Mouse (Mus musculus) heart, embryonic 14.5 days (tissue): ENCODE measurements around the gene Crk. TPM values are rescaled to one million over a fixed set of nuclear protein-coding genes. Genes with fewer than 3 reads are reported as not detected.

Experiments used
- ATAC-seq: fragments of 200-750 bp; cut with Nextera tagmentation; 2 replicates; pipeline ENCODE4 v1.8.0; 2017; ENCODE audit warnings: low read depth, moderate TSS enrichment; ENCODE audit not compliant: insufficient number of reproducible peaks, insufficient read depth, low FRiP score
- H3K27ac ChIP-seq, 2 experiments: fragments of 200-500 bp in 1 of 2; fragments of 300-500 bp in 1 of 2; sonication (generic) in 1 of 2; replicated peaks in 1 of 2; 2 replicates each; pipeline ENCODE4 v1.5.1; 2012 to 2014; ENCODE audit warnings: low read depth in 2 of 2, low read length in 2 of 2, control low read depth in 1 of 2, mild to moderate bottlenecking in 1 of 2, mixed read lengths in 1 of 2; ENCODE audit not compliant: control insufficient read depth in 1 of 2, insufficient read depth in 1 of 2
- H3K27me3 ChIP-seq: fragments of 300-500 bp; sonication (generic); 2 replicates; pipeline ENCODE4 v1.6.1; 2014; ENCODE audit warnings: mild to moderate bottlenecking, low read length, control low read depth; ENCODE audit not compliant: control insufficient read depth, insufficient read depth
- H3K36me3 ChIP-seq: fragments of 300-500 bp; sonication (generic); 2 replicates; pipeline ENCODE4 v1.6.1; 2014; ENCODE audit warnings: mild to moderate bottlenecking, control low read depth, low read length, mixed read lengths; ENCODE audit not compliant: control insufficient read depth, insufficient read depth
- H3K4me1 ChIP-seq, 2 experiments: fragments of 200-500 bp in 1 of 2; fragments of 300-500 bp in 1 of 2; sonication (generic) in 1 of 2; 2 replicates each; pipeline ENCODE4 v1.6.1; 2012 to 2014; ENCODE audit warnings: low read length in 2 of 2, control low read depth in 1 of 2, mixed read lengths in 1 of 2; ENCODE audit not compliant: control insufficient read depth in 2 of 2, insufficient read depth in 2 of 2
- H3K4me2 ChIP-seq: fragments of 300-500 bp; sonication (generic); 2 replicates; pipeline ENCODE4 v1.6.1; 2014; ENCODE audit warnings: mild to moderate bottlenecking, low read length
- H3K4me3 ChIP-seq, 2 experiments: fragments of 200-500 bp in 1 of 2; fragments of 300-500 bp in 1 of 2; sonication (generic) in 1 of 2; 2 replicates each; pipeline ENCODE4 v1.5.1; 2012 to 2014; ENCODE audit warnings: low read length in 2 of 2, mild to moderate bottlenecking in 2 of 2, control low read depth in 1 of 2, low read depth in 1 of 2, moderate library complexity in 1 of 2; ENCODE audit not compliant: control insufficient read depth in 1 of 2, insufficient read depth in 1 of 2
- H3K9ac ChIP-seq: fragments of 300-500 bp; sonication (generic); 2 replicates; pipeline ENCODE4 v1.6.1; 2014; ENCODE audit warnings: mild to moderate bottlenecking, low read length
- H3K9me3 ChIP-seq: fragments of 300-500 bp; sonication (generic); 2 replicates; pipeline ENCODE4 v1.6.1; 2016; ENCODE audit warnings: low read length, control low read depth; ENCODE audit not compliant: control insufficient read depth
- WGBS: fragments of 180-500 bp; shearing (Covaris S2); extraction: QIAGEN DNeasy Blood & Tissue Kit; methylation state at CpG from one replicate; pipeline ENCODE4 v1.1.7; 2014; 5-methylcytosine and 5-hydroxymethylcytosine counted together
- polyA plus RNA-seq: library from polyadenylated mRNA; unstranded; fragments of >200 nt; fragmentation: Nextera tagmentation; extraction: Ambion mirVana; gene quantifications from 2 replicates; pipeline ENCODE4 v1.2.1, GENCODE M21; 2014

The Crk gene
- polyA plus RNA-seq, 1 experiment from 2014 or later: 86.0 TPM

DNA sequence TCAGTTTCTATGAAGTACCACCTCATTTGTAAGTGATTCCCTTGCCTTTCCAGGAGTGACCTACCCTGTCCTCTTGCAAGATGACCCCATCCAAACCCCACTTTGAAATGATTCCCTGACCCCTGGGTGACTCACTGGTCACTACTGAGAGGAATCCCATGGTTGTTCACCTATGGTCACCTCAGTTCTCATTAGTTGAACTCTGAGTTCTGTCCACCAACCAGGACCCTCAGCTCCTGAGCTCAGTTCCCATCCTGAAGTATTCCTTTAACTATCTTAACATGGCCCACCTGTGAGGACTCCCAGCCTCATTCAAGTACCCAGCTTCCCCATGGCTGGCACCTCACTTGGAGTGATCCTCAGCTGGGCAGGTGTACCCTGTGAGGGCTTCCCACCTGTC lies 21.2 kb upstream of the Crk start:
- Histone ChIP-seq H3K36me3 (peaks cover 59% of the 10 kb centered on the region), H3K4me3 (no peak overlapping the region), H3K9me3 (no peaks in the 10 kb centered on the region), H3K9ac (no peak overlapping the region), H3K4me2 (no peak overlapping the region), H3K27ac (no peak overlapping the region), H3K27me3 (no peaks in the 10 kb centered on the region), H3K4me1 (peaks cover 26 to 40% of the 10 kb centered on the region in 2 experiments)
- ATAC-seq: no peak

DNA sequence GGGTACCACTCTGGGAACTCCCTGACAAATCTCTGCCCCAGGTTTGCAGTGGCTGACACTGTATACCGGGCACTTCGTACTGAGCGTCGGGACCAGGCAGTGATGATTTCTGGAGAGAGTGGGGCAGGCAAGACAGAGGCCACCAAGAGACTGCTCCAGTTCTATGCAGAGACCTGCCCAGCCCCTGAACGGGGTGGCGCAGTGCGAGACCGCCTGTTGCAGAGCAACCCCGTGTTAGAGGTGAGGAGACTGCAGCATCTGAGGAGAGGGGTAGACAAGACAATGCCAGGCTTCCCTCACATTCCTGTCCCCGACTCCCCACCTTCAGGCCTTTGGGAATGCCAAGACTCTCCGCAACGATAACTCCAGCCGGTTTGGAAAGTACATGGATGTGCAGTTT lies 20.7 kb upstream of the Crk start:
- WGBS: 94% methylated on average over 13 of the region's 13 CpGs

DNA sequence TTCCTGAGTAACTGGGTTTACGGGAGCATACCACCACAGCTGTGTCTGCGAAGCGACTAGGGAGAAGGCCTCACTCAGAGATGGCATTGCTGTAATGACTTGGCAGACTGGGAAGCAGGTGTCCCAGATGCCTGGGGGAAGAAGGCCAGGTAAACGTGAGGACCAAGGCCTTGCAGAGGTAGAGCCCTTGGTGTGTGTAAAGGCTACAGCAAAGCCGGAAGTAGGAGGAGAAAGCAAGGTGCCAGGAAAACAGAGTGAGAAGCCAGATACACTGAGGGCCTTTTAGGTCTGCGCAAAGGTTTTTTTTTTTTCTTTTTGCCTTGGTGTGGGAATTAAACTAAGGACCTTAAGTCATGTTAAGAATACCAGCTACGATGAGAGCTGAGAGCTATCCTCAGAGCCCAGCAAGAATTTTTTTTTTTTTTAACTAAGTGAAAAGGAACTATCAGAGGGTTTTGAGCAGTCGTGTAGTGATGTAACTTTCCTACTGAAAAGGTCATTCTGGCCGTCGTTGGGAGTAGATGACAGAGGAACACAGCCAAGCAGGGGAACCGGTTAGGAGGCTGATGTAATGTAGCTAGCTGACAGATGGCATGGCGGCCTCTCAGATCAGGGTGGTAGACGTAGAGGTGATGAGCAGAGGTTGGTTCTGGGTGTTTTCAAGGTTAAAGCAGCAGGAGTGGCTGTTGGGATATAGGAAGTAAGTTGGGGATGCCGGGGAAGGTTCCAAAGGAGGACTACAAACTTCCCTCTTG lies 19.9 kb upstream of the Crk start:
- no peak overlapping the region for H3K4me3 ChIP-seq
- H3K4me2 ChIP-seq: no peak overlapping the region
- H3K27me3 ChIP-seq: no peaks in the 10 kb centered on the region
- 70% methylated on average over 14 of the region's 14 CpGs for WGBS
- no peak overlapping the region; a peak in 1 of 4 replicates for H3K27ac ChIP-seq
- no peak for ATAC-seq
- H3K36me3 ChIP-seq: peaks cover 72% of the 10 kb centered on the region
- H3K9me3 ChIP-seq: no peaks in the 10 kb centered on the region
- peaks cover 21 to 27% of the 10 kb centered on the region in 2 experiments for H3K4me1 ChIP-seq
- H3K9ac ChIP-seq: no peak overlapping the region

More for the DNA sequence above, 20.7 kb upstream of the Crk start:
- Histone ChIP-seq H3K4me3 (no peak overlapping the region), H3K27ac (no peak overlapping the region), H3K27me3 (no peaks in the 10 kb centered on the region), H3K4me1 (peaks cover 23 to 35% of the 10 kb centered on the region in 2 experiments), H3K4me2 (no peak overlapping the region), H3K9me3 (no peaks in the 10 kb centered on the region), H3K36me3 (peaks cover 64% of the 10 kb centered on the region), H3K9ac (no peak overlapping the region)
- ATAC-seq: no peak

DNA sequence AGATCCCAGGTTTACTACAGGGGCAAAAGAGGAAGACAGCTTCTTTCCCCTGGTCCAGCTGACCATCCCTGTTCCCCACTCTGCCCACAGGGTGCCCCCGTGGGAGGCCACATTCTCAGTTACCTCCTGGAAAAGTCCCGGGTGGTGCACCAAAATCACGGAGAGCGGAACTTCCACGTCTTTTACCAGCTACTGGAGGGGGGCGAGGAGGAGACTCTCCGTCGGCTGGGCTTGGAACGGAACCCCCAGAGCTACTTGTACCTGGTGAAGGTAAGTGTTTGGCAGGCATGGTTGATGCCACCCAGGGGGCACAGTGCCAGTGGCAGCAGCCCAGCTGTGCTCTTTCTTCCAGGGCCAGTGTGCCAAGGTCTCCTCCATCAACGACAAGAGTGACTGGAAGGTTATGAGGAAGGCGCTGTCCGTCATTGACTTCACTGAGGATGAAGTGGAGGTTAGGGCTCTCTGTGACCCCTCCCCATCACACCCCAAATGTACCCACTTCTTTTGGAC lies 18.9 kb upstream of the Crk start:
- Histone ChIP-seq H3K4me2 (no peak overlapping the region), H3K4me1 (peaks cover 11 to 18% of the 10 kb centered on the region in 2 experiments), H3K36me3 (peaks cover 78% of the 10 kb centered on the region), H3K9me3 (no peaks in the 10 kb centered on the region), H3K27me3 (no peaks in the 10 kb centered on the region), H3K27ac (no peak overlapping the region), H3K4me3 (no peak overlapping the region), H3K9ac (no peak overlapping the region)
- 94% methylated on average over 12 of the region's 12 CpGs for WGBS
- no peak for ATAC-seq

DNA sequence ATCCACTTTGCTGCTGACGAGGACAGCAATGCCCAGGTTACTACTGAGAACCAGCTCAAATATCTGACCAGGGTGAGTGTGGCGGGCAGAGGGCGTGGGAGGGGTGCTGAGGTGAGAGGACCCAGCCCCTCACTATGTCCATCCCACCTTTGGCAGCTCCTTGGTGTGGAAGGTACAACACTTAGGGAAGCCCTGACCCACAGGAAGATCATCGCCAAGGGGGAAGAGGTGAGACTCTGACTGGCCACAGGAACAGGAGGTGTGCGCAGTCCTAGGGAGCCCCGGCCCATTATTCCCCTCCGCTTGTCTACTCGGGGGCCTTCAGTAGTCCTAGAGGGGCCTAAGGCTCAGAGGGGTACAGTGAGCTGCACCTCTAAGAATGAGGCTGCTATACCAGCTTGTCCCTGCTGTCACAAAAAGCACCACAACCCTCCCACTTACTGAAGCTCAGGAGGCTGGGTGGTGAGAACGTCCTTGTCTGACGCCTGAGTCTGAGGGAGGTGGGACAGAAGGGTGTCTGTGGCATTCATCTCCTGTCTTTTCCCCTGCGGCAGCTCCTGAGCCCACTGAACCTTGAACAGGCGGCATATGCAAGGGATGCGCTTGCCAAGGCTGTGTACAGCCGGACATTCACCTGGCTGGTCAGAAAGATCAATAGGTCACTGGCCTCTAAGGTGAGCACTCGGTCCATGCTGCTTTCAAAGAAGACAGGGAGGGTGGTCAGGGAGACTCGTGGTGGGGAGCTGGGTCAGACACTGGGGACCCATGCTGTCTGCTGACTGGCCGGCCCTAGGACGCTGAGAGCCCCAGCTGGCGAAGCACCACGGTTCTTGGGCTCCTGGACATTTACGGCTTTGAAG lies 17.9 kb upstream of the Crk start:
- Histone ChIP-seq H3K9ac (no peak overlapping the region), H3K4me2 (no peak overlapping the region), H3K27me3 (no peaks in the 10 kb centered on the region), H3K4me3 (no peak overlapping the region), H3K4me1 (peaks cover 7 to 14% of the 10 kb centered on the region in 2 experiments), H3K9me3 (no peaks in the 10 kb centered on the region), H3K36me3 (peaks cover 89% of the 10 kb centered on the region), H3K27ac (no peak overlapping the region)
- 87% methylated on average over 21 of the region's 21 CpGs for WGBS
- ATAC-seq: no peak

DNA sequence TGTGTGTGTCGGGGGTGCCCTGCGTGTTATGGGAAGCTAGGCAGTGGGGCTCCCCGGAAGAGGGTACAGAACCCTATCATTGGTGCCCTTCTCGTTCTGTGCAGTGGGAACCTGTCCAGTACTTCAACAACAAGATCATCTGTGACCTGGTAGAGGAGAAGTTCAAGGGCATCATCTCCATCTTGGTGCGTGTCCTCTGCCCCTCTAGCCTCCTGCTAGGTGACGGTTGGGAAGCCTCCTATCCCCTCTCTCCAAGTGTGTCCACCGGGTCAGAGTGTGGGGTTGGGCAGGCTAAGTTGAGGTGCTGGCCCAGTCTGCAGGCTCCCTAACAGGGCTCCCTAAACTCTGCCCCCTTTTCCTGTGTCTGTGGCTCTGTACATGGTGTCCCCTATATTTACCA lies 16.9 kb upstream of the Crk start:
- no peak for ATAC-seq
- peaks cover 3 to 5% of the 10 kb centered on the region in 2 experiments for H3K4me1 ChIP-seq
- 92% methylated on average over 7 of the region's 7 CpGs for WGBS
- H3K9me3 ChIP-seq: no peaks in the 10 kb centered on the region
- no peak overlapping the region for H3K27ac ChIP-seq
- no peak overlapping the region for H3K9ac ChIP-seq
- no peak overlapping the region for H3K4me2 ChIP-seq
- H3K27me3 ChIP-seq: no peaks in the 10 kb centered on the region
- H3K36me3 ChIP-seq: peaks cover 98% of the 10 kb centered on the region
- H3K4me3 ChIP-seq: no peak overlapping the region

DNA sequence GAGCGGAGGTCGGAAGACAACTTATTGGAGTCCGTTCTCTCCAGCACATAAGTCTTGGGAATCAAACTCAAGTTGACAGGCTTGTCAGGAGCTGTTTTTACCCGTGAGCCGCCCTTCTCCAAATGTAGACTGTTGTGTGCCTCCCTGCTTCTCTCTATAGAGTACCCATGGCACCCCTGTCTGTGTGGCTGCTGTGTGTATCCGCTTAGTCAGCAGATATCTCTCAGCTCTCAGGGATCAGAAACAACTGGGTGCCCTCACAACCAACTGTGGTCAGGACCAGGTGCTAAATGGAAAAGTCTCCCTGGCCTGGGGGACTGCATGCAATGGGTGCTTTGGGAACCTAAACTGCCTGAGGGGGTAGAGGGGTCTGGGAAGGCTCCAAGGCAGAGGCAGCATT lies 12.8 kb upstream of the Crk start:
- Histone ChIP-seq H3K36me3 (peaks cover 99% of the 10 kb centered on the region), H3K9me3 (no peaks in the 10 kb centered on the region), H3K27me3 (no peaks in the 10 kb centered on the region), H3K4me2 (no peak overlapping the region), H3K4me3 (no peak overlapping the region), H3K27ac (no peak overlapping the region), H3K9ac (no peak overlapping the region), H3K4me1 (no peaks in the 10 kb centered on the region)
- 92% methylated on average over 6 of the region's 6 CpGs for WGBS
- ATAC-seq: no peak
